Mouse (Mus musculus): ENCODE data around the gene Msrb2.

Msrb2 gene

GRCm38 (mm10) chr2:19390411-19391143 is 19.3 kb downstream of the Msrb2 start:
- no peak for DNase-seq

GRCm38 (mm10) chr2:19391649-19392048 is 20.4 kb downstream of the Msrb2 start:
- DNase-seq, result no peak

DNA sequence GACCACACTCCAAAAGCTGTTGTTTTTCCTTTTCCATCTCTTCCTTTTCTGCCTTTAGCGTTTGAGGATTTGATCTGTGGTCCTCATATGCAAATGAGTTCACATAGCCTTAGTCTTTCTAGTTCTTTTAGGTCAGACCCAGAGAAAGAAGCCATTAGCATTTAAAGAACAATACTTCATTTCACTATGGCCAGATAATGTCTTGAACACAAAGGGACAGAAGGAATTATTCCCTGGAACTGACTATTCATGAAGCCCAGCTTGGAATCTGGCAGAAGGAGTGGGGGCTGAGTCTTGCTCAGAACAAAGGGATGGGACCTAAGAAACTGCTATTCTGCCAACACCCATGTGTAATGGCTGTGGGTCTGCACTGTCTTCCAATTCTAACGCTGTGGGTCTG is 21.6 kb downstream of the Msrb2 start:
- DNase-seq, result no peak

- DNase-seq, result no peak
Measured at GRCm38 (mm10) chr2:19405409-19405808, 34.2 kb downstream of the Msrb2 start.

DNA sequence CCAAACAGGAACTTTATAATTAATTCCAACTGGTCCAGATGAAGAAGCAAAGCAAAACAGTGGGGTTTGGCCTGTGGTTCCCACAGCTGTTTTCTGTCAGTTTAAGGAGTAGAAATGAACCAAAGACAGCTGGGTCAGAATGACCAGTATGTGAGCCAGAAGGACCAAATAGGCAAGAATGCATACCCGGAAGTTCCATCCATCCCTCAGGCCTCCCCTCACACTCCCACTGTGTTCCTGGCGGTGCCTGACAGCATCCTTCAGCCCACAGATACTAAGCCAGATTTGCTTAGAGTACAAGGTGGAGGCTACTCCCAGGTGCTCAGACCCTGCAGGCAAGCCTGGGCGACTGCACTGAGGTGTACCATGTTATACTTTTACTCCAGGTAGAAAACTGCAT is 35.3 kb downstream of the Msrb2 start:
- DNase-seq, result peak; percentile 4

DNA sequence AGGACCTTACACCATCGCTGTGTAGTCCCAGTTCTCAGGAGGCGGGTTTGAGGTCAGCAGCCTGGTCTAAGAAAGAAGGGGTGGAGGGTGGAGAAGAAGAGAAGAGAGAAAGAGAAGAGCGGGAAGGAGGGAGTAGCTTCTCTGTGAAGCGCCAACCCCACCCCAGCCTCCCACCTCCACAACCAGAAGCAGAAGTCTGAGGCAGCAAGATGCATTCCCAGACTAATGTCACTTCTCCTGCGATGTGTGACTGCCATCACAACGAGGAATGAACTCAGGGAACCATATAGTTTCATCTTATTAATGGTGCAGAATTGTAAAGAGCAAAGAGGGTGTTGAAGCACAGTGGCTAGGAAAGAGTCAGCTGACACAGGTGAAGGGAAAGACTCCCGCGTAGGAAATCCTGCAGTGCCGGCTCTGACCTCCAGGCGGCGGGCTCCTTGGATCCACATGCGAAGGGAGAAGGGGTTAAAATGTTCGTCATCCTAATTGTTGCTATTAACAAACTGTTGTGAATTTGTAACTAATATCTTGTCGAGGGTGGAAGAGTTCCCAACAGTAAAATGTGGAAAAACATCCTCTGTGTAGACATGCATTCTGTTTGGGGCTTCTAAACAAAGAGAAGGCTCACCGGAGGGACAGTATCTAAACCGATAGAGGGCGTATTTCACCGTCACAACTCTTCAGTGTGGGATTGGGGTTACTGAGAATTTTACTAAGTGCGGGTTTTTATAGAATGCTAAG is 43.2 kb downstream of the Msrb2 start:
- DNase-seq, result peak; percentile 62

DNA sequence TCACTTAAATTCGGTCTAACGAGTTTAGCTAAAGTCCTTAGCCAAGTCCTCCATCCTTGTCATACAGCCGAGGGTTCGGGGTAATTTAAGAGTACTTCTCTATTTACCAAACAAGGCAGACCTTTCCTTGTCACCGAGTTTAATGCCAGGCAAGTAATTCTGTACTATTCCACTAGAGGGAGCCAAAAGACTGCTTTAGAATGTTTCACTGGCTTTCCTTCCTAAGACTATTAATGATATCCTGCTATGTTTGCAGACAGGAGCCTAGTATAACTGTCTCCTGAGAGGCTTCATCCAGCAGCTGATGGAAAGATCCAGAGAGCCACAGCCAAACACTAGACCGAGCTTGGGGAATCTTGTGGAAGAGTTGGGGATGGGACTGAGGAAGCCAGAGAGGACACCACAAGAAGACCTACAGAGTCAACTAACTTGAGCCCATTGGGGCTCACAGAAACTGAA is 43.9 kb downstream of the Msrb2 start:
- peak; percentile 85 for DNase-seq

DNA sequence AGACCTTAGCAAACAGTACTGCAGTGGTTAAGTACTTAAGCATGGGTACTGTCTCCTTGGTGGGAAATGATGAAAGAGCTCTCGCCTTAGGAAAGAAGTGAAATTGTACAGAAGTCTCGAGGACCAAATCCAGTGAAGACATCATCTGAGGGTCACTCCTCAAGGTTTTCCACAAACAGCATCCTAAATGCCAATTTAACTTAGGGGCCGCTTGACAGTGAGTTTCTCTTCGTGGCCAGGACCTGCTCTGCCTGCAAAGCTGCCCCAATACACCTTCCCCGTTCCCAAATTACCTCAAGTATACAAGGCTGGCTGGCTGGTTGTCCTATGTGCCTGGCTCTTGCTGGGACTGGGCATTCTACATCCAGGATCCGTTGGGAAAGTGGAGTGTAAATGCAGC is 44.8 kb downstream of the Msrb2 start:
- DNase-seq, result no peak

- no peak for DNase-seq
Measured at GRCm38 (mm10) chr2:19419686-19420345, 48.6 kb downstream of the Msrb2 start.

GRCm38 (mm10) chr2:19422226-19422625 is 51.0 kb downstream of the Msrb2 start:
- DNase-seq, result no peak

- DNase-seq, result no peak
Measured at GRCm38 (mm10) chr2:19423086-19423485, 51.8 kb downstream of the Msrb2 start.

DNA sequence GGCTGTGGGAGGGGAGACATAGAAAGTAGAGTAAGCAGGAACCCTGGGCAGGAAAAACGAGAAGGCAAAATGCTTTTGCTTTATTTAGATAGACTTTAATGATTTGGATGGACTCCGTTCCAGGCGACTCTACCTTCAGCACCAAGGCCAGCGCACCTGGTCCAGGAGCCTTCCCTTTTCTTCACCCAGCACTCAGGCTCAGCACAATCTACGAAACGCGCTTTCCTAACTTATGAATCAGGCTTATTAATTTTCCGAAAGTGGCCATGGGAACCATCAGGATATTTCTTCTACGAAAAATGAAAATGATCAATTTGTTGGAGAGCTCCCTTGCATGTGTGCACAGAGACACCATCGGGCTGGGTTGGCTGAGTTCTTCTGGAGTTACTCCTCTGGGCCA is 57.8 kb downstream of the Msrb2 start:
- peak; percentile 56 for DNase-seq

DNA sequence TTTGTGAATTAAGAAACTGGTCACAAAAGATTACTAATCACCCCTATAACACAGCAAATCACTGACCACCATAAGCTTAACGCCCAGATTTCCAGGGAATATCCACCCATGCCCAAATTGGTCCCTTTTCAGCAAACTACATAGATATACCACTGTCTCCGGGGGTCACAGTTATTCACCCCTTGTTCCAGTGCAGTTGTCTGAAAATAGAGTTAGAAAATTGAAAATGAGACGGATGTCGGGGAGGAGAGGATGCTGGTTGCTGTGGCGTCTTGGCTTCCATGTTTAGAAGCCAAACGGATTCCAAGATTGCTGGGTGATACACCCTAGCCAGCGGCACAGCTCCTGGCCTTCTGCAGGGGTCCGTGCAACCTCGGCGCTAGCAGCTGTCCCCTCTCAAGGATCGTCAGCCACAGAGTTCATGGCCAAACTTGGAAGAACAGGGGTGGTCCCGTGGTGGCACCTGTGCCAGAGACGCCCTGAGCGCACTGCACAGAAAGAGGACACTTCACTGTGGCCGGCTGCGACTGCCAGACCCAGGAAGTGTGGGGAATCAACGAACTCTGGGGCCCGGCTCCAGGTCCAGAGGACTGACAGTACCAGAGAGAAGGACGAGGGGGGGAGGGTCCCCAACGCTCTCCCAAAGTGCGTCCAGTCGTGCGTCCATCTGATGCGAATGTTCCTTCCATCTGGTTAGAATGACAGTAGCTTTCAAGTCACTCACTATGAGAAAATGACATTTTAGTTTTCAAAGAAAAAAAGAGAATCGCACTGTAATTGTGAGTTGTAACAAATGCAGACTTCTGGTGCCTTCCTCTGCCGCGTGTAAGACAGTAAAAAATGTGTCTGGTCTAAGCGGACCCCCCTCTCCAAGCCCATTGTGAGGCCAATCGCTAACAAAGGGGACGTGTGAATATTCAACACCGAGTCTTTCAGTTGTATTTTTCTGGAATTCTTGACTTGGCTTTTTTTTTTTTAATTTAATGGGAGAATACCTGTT is 58.8 kb downstream of the Msrb2 start:
- DNase-seq, result no peak

DNA sequence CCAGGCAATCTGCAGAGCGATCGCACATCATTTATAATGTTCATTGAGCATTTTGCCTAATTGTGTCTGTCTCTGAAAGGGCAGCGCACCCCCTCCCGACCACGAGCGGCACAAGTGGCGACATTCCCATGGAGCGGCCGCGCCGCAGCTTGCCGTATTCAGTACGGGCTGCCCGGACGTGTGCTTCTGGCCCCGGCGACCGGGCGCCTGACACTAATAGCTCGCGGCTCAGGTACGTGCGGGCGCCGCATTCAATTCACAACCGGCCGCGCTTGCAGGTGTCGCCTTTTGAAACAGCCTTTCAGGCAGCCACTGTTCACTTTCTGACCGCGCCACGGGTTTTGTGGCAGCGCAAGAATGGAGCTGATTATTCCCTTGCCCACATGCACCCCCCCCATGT is 59.5 kb downstream of the Msrb2 start:
- no peak for DNase-seq

DNA sequence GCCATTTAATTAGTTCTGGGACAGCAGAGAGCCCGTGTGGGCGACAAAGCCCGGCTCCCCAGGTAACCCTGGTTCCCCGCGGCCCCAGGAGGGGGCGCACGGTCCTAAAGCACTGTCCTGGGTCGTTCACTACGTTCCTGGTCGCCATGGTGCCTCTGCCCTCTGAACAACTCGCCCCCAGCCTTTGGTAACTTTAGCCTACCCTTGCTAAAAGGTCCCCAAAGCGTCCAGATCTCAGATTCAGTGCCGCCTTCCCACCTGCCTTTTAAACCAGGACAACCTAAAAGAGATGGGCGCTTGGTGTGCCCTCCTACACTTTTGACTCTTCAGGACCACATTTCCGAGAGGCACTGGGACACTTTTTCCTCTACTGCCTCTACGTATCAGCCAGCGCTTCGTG is 59.9 kb downstream of the Msrb2 start:
- DNase-seq, result no peak

GRCm38 (mm10) chr2:19431614-19432323 is 60.5 kb downstream of the Msrb2 start:
- DNase-seq, result no peak

DNA sequence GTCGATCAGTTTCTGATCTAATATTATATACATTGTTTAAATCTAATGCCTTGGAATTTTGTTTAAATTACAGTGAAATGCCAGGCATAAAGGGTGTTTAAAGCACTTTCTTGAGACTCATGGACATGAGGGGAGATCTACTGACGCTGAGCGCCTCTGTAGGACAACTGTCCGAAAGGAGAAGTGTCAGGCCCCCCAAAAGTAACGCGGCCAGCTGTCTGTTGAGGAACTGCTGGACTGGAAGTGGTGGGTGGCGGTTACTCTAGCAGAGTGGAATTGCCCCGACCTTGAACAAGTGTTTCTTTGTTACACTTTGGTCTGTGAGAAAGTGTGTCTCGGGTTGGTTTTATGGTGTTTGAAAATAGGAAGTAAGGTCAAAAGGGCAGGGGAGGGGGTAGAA is 73.1 kb downstream of the Msrb2 start:
- DNase-seq, result no peak

Data from lung, postnatal 36 days (tissue).